Mouse (Mus musculus) layer of hippocampus, adult 8-10 months (tissue): Measurements from ENCODE around the gene Lama2. TPM values are rescaled to one million over a fixed set of nuclear protein-coding genes. Genes with fewer than 3 reads are reported as not detected.
"Not testable (repeated sequence)": the region's sequence is repeated elsewhere in the genome, so short reads cannot be mapped to it uniquely, and the experiment has no call there.

ENCODE experiments used
- DNase-seq, 2 experiments: peaks; one replicate each; pipeline ENCODE4 v3.0.0; 2022; ENCODE audit warnings: low spot score in 2 of 2
- total RNA-seq, 4 experiments: library from RNA; stranded (reverse); gene quantifications; 2 replicates each; pipeline ENCODE4 v1.2.4; 2022

The Lama2 gene
- total RNA-seq, 4 experiments from 2014 or later = 8.5 to 12.3 (median 9.6) TPM

DNA sequence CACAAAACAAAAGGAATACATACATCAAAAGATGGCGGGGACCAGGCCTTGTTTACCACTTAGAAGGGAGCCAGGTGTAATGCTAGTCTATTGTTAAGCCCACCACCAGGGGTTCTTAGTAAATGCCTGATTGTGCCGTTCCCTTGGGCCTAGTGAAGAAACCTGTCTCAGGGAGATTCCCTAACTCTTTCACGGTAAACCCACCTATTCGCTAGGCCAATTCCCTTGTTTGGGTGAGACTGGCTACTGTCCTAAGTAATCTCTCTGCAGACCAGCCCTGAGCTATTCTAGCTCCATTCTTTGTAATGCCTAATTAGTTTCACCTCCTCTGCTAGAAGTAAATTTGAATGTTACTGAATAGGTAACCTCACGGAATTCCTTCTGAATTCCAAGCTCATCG is 683.5 kb downstream of the Lama2 start:
- DNase-seq = not testable (repeated sequence)
